Mouse (Mus musculus): ENCODE data around the gene Mrpl17.
A peak's percentile ranks its signal among the peaks of the same experiment; 100 is the strongest.
"Not testable (repeated sequence)": the region's sequence is repeated elsewhere in the genome, so short reads cannot be mapped to it uniquely, and the experiment has no call there.

Gene Mrpl17

GRCm38 (mm10) chr7:105810877-105811489, at the start of gene Mrpl17:
TSS of gene Mrpl17 (minus strand) at chr7:105811099.
- DNase-seq = peak; percentile 100

GRCm38 (mm10) chr7:105855718-105856560, 45.0 kb upstream of the Mrpl17 start:
- DNase-seq = not testable (repeated sequence)

- DNase-seq = no peak
These were observed 13.4 kb upstream of the Mrpl17 start for GRCm38 (mm10) chr7:105824281-105824680.

- DNase-seq = peak in 1 of 2 experiments; percentile 11
These were observed 7.6 kb upstream of the Mrpl17 start for GRCm38 (mm10) chr7:105818483-105818882.

- no peak for DNase-seq
These were observed 5.8 kb upstream of the Mrpl17 start for GRCm38 (mm10) chr7:105816736-105817135.

GRCm38 (mm10) chr7:105813326-105813725, 2.4 kb upstream of the Mrpl17 start:
- no peak for DNase-seq

- no peak for DNase-seq
These were observed 1.7 kb upstream of the Mrpl17 start for GRCm38 (mm10) chr7:105812566-105812965.

GRCm38 (mm10) chr7:105811516-105811915, 617 bp upstream of the Mrpl17 start:
- peak in 1 of 2 experiments; percentile 3 for DNase-seq

GRCm38 (mm10) chr7:105810280-105810876, 521 bp downstream of the Mrpl17 start:
- DNase-seq = no peak

GRCm38 (mm10) chr7:105809836-105810235, 1.1 kb downstream of the Mrpl17 start:
- DNase-seq = no peak

GRCm38 (mm10) chr7:105808385-105808784, 2.5 kb downstream of the Mrpl17 start:
- DNase-seq = peak in 1 of 2 experiments; percentile 25

GRCm38 (mm10) chr7:105806716-105807115, 4.2 kb downstream of the Mrpl17 start:
- no peak for DNase-seq

- DNase-seq = no peak
These were observed 4.8 kb downstream of the Mrpl17 start for GRCm38 (mm10) chr7:105806125-105806524.

- no peak for DNase-seq
These were observed 7.5 kb downstream of the Mrpl17 start for GRCm38 (mm10) chr7:105803428-105803827.

- no peak for DNase-seq
These were observed 8.1 kb downstream of the Mrpl17 start for GRCm38 (mm10) chr7:105802771-105803170.

- DNase-seq = no peak
These were observed 8.6 kb downstream of the Mrpl17 start for GRCm38 (mm10) chr7:105802312-105802711.

GRCm38 (mm10) chr7:105796972-105797371, 13.9 kb downstream of the Mrpl17 start:
- DNase-seq = no peak

- DNase-seq = no peak
These were observed 15.0 kb downstream of the Mrpl17 start for GRCm38 (mm10) chr7:105795759-105796366.

- DNase-seq = no peak
These were observed 17.2 kb downstream of the Mrpl17 start for GRCm38 (mm10) chr7:105793701-105794100.

GRCm38 (mm10) chr7:105791147-105791546, 19.8 kb downstream of the Mrpl17 start:
- DNase-seq = no peak

- DNase-seq = peak in 1 of 2 experiments; percentile 7
These were observed 23.4 kb downstream of the Mrpl17 start, which contains the start of gene Dchs1 for GRCm38 (mm10) chr7:105787285-105788140. TSS of gene Dchs1 (minus strand) at chr7:105787654.

Data from lung, adult 18-20 months (tissue).